Mouse (Mus musculus) left cerebral cortex, postnatal 4 days (tissue): ENCODE results near the gene Gm5728. TPM values are rescaled to one million over a fixed set of nuclear protein-coding genes. Genes with fewer than 3 reads are reported as not detected.
"Not testable (repeated sequence)": the region's sequence is repeated elsewhere in the genome, so short reads cannot be mapped to it uniquely, and the experiment has no call there.

ENCODE experiments used
- DNase-seq: peaks from one replicate; pipeline ENCODE4 v3.0.0-alpha.2; 2022
- intact Hi-C: fragments of 180-260 bp; cut with DNase I; formaldehyde crosslinking; loops from one replicate; pipeline ENCODE4 v1.15.1; 2025
- total RNA-seq, 2 experiments: library from RNA; stranded (reverse); gene quantifications; 2 replicates each; pipeline ENCODE4 v1.2.3; 2021

Gm5728 gene
- total RNA-seq: not detected

GRCm38 (mm10) chr7:20375310-20375709 lies at the start of gene Gm5728:
Gm5728 (minus strand) TSS chr7:20375410.
- DNase-seq, intact Hi-C loops: not testable (repeated sequence)

GRCm38 (mm10) chr7:20417642-20418041 lies 42.4 kb upstream of the Gm5728 start, which contains the start of gene Vmn1r100:
Vmn1r100 (plus strand) TSS chr7:20417942.
- DNase-seq, intact Hi-C loops: not testable (repeated sequence)

GRCm38 (mm10) chr7:20333965-20334364 lies 41.2 kb downstream of the Gm5728 start, which contains the start of gene Gm4133:
Gm4133 (minus strand) TSS chr7:20334065.
- intact Hi-C loops, DNase-seq: not testable (repeated sequence)

Other genes with a start within 250 kb of the Gm5728 start
- not detected for gene Vmn1r93, start 236.3 kb downstream of the Gm5728 start, total RNA-seq
- gene Vmn1r94, start 207.0 kb downstream of the Gm5728 start, total RNA-seq: not detected
- gene Vmn1r95, start 181.7 kb downstream of the Gm5728 start, total RNA-seq: not detected
- gene Gm6164, start 169.8 kb downstream of the Gm5728 start, total RNA-seq: not detected
- not detected for gene Gm4498, start 141.6 kb downstream of the Gm5728 start, total RNA-seq
- not detected for gene Gm5890, start 112.6 kb downstream of the Gm5728 start, total RNA-seq
- gene Gm4133, start 41.3 kb downstream of the Gm5728 start, total RNA-seq: not detected
- not detected for gene Vmn1r100, start 42.5 kb upstream of the Gm5728 start, total RNA-seq
- not detected for gene Vmn1r101, start 67.2 kb upstream of the Gm5728 start, total RNA-seq
- gene Gm10670, start 99.5 kb upstream of the Gm5728 start, total RNA-seq: not detected
- gene Vmn1r103, start 135.1 kb upstream of the Gm5728 start, total RNA-seq: not detected
- gene Vmn1r104, start 158.4 kb upstream of the Gm5728 start, total RNA-seq: not detected
- not detected for gene Gm5726, start 170.3 kb upstream of the Gm5728 start, total RNA-seq
- not detected for gene Gm4141, start 200.8 kb upstream of the Gm5728 start, total RNA-seq
- gene Gm4513, start 223.6 kb upstream of the Gm5728 start, total RNA-seq: not detected